Mouse (Mus musculus): ENCODE results near the gene Csrp1. TPM values are rescaled to one million over a fixed set of nuclear protein-coding genes. Genes with fewer than 3 reads are reported as not detected.
A peak's percentile ranks its signal among the peaks of the same experiment; 100 is the strongest.

The Csrp1 gene
- polyA plus RNA-seq, 1 experiment from 2014 or later = 280 TPM

- H3K27me3 ChIP-seq = no peaks in the 10 kb centered on the region
- no peak overlapping the region for H3K9ac ChIP-seq
- H3K4me1 ChIP-seq = peaks cover 38% of the 10 kb centered on the region
- no peak overlapping the region for H3K4me3 ChIP-seq
- no peaks in the 10 kb centered on the region for H3K9me3 ChIP-seq
- no peak for ATAC-seq (ENCODE audit: borderline replicate concordance, extremely low read depth, low FRiP score, low TSS enrichment)
- 60% methylated on average over 9 of the region's 9 CpGs for WGBS
- H3K4me2 ChIP-seq = no peak overlapping the region
- H3K27ac ChIP-seq = no peak overlapping the region
- peaks cover 3% of the 10 kb centered on the region; the same call in 1 of the 2 replicates for H3K36me3 ChIP-seq
Observed at GRCm38 (mm10) chr1:135763503-135764205, 43.8 kb downstream of the Csrp1 start.

DNA sequence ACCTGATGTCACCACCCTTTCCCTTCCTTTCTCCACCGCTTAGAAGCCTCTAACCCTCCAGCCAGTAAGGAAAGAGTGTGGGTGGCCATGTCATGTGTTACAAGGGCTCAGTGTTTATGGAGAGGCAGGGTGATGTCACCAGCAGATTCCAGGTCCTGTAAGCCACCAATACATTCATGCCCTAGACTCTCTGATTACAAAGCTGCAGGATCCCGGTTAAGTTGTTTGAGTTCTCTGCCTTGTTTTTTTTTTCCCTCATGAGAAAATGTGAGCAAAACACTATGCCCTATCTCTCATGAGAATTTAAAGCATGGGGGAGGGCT is 44.3 kb downstream of the Csrp1 start:
- H3K9ac ChIP-seq = no peak overlapping the region
- no peak overlapping the region for H3K4me2 ChIP-seq
- H3K27me3 ChIP-seq = no peaks in the 10 kb centered on the region
- H3K27ac ChIP-seq = no peak overlapping the region
- H3K4me1 ChIP-seq = peaks cover 43% of the 10 kb centered on the region
- WGBS = 34% methylated on average over 2 of the region's 2 CpGs
- no peaks in the 10 kb centered on the region for H3K9me3 ChIP-seq
- H3K36me3 ChIP-seq = peaks cover 8% of the 10 kb centered on the region; the same call in 1 of the 2 replicates
- ATAC-seq (ENCODE audit: borderline replicate concordance, extremely low read depth, low FRiP score, low TSS enrichment) = no peak
- no peak overlapping the region for H3K4me3 ChIP-seq

DNA sequence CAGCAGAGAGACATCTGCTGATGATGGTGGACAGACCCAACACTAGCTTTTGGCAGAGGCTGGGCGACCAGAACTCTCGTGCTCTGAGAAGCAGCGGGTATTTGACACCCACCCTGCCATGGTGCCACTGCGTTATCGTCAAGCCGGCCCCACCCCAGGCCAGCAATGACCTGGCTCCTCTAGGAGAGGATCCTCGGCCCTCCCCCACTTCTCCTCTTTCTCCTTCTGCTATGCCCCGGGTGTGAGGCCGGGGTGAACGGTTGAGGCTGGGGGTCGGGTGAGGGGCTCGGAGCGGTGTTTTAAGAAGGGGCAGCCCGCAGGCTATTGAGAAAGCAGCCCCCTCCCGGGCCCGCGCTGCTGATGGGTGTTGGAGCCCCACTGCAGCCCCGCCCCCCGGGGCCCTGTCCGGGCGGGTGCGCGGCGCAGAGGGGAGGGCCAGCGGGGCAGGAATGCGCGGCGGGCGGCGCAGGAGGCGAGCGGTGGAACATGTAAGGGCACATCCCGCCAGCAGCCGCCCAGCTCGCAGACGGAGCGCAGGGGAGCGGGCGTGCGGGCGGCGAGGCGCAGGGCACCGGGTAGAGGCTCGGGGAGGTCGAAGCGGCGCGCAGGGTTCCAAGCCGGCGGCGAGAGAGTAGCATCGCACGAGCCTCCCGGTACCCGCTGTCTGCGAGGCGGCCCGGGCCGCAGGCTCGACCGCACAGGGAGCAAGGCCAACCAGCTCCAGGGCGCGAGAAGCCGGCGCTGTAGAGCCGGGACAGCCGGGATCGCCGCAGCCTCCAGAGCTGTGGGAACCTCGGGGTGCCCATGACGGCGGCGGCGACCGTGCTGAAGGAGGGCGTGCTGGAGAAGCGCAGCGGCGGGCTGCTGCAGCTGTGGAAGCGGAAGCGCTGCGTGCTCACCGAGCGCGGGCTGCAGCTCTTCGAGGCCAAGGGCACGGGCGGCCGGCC is 46.1 kb downstream of the Csrp1 start, which contains the start of gene Phlda3:
TSS of gene Phlda3 (plus strand) at position 475 of the 947 bp plus-strand sequence.
- 2% methylated on average over 80 of the region's 90 CpGs for WGBS
- Histone ChIP-seq H3K27ac (peak within 1 kb of the TSS; percentile 92), H3K9me3 (no peaks in the 10 kb centered on the region), H3K4me2 (peak within 1 kb of the TSS; percentile 86), H3K4me3 (peak within 1 kb of the TSS; percentile 71), H3K4me1 (peaks cover 56% of the 10 kb centered on the region), H3K9ac (peak within 1 kb of the TSS; percentile 91), H3K27me3 (no peaks in the 10 kb centered on the region), H3K36me3 (peaks cover 16% of the 10 kb centered on the region; the same call in 1 of the 2 replicates)
- ATAC-seq (ENCODE audit: borderline replicate concordance, extremely low read depth, low FRiP score, low TSS enrichment) = peak; percentile 92

DNA sequence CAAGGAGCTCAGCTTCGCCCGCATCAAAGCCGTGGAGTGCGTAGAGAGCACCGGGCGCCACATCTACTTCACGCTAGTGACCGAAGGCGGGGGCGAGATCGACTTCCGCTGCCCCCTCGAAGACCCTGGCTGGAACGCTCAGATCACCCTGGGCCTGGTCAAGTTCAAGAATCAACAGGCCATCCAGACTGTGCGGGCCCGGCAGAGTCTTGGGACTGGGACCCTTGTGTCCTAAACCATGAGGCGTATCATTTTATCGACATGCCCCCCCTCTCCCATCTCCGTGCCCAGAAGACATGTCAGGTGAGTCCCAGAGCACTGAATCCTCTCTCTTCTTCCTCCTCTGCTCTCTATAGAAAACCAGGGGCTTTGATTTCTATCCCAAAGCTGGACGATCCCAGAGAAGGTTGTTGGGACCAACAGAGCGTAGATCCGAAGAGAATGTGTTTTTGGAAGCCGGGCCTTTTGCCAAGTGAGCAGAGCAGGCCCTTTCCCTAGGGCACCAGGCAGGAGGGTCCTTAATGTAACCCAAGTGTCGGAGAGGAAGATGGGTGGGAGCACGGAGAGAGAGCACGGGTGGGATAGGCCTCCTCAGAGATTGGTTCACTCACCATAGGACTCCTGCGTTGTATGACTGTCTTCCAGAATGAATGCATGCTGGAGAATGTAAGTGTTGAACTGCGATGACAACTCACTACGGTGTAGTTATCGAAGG is 46.9 kb downstream of the Csrp1 start:
- Histone ChIP-seq H3K27ac (peak overlapping the region; percentile 92), H3K27me3 (no peaks in the 10 kb centered on the region), H3K9me3 (no peaks in the 10 kb centered on the region), H3K9ac (peak overlapping the region; percentile 91), H3K4me2 (peak overlapping the region; percentile 86), H3K4me3 (peak overlapping the region; percentile 71), H3K36me3 (peaks cover 16% of the 10 kb centered on the region; the same call in 1 of the 2 replicates), H3K4me1 (peaks cover 60% of the 10 kb centered on the region)
- WGBS = 8% methylated on average over 30 of the region's 30 CpGs
- peak; percentile 40 for ATAC-seq (ENCODE audit: borderline replicate concordance, extremely low read depth, low FRiP score, low TSS enrichment)

DNA sequence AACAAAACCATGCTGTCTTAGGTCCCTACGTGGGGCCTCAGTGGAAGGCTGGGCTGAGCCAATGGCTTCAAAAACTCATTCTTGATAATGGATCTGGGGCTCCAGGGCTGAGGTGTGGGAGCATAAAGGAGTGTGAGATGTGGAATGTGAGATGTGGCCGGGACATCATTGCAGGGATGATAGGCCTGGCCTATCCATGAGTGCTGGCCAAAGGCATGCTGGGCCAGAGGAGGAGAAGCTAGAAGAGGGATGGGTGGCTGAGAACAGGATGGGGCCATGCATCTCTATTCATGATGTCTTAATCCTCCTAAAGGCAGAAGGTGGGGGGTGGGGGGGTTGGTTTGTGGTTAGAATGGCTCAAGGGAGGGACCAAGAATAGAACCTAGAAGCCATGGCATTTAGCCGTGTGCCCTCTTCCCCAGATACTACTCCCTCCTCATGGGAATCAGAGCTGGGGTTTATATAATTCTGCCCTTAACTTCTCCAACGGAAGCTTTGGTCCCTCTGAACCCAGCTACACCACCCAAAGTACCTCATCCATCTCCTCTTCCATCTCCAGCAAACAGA is 47.5 kb downstream of the Csrp1 start:
- Histone ChIP-seq H3K4me3 (peak overlapping the region; percentile 71), H3K9ac (peak overlapping the region; percentile 91), H3K9me3 (no peaks in the 10 kb centered on the region), H3K36me3 (peaks cover 16% of the 10 kb centered on the region; the same call in 1 of the 2 replicates), H3K4me2 (peak overlapping the region; percentile 86), H3K4me1 (peaks cover 60% of the 10 kb centered on the region), H3K27ac (peak overlapping the region; percentile 92), H3K27me3 (no peaks in the 10 kb centered on the region)
- WGBS = 37% methylated on average over 4 of the region's 4 CpGs
- ATAC-seq (ENCODE audit: borderline replicate concordance, extremely low read depth, low FRiP score, low TSS enrichment) = no peak

DNA sequence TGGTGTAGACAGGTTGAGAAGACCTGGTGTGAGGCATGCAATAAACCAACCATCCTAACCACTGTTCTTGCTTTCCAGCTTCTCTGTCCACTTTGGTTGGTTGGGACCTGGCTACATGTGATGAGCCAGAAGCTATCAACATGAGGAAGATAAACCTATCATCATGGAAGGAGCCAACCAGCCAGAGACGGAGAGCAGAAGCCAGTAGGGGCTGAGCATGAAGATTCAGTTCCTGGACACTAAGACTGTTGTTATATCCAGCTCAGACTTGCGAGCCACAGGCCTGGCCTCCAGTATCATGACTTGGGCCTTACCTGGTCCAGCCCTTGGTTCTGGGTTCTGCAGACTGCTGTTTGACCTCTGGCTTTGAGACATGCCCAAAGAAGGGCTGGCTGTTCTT is 48.5 kb downstream of the Csrp1 start:
- Histone ChIP-seq H3K4me2 (peak overlapping the region; percentile 86; the same call in 1 of the 2 replicates), H3K4me1 (peaks cover 60% of the 10 kb centered on the region), H3K9ac (no peak overlapping the region), H3K27ac (no peak overlapping the region), H3K27me3 (no peaks in the 10 kb centered on the region), H3K4me3 (no peak overlapping the region), H3K36me3 (peaks cover 16% of the 10 kb centered on the region; the same call in 1 of the 2 replicates), H3K9me3 (no peaks in the 10 kb centered on the region)
- ATAC-seq (ENCODE audit: borderline replicate concordance, extremely low read depth, low FRiP score, low TSS enrichment) = no peak
- 88% methylated on average over 2 of the region's 2 CpGs for WGBS

GRCm38 (mm10) chr1:135770237-135770636 is 50.4 kb downstream of the Csrp1 start:
- WGBS = 68% methylated on average over 7 of the region's 7 CpGs
- Histone ChIP-seq H3K9me3 (no peaks in the 10 kb centered on the region), H3K9ac (no peak overlapping the region), H3K4me2 (no peak overlapping the region), H3K4me1 (peaks cover 42% of the 10 kb centered on the region), H3K4me3 (no peak overlapping the region), H3K27ac (no peak overlapping the region), H3K36me3 (peaks cover 16% of the 10 kb centered on the region; the same call in 1 of the 2 replicates), H3K27me3 (no peaks in the 10 kb centered on the region)
- ATAC-seq (ENCODE audit: borderline replicate concordance, extremely low read depth, low FRiP score, low TSS enrichment) = no peak

GRCm38 (mm10) chr1:135770896-135771572 is 51.2 kb downstream of the Csrp1 start:
- H3K27ac ChIP-seq = peak overlapping the region; percentile 42; the same call in 1 of the 2 replicates
- no peaks in the 10 kb centered on the region for H3K27me3 ChIP-seq
- H3K9ac ChIP-seq = no peak overlapping the region
- WGBS = 49% methylated on average over 12 of the region's 12 CpGs
- H3K4me2 ChIP-seq = no peak overlapping the region
- H3K36me3 ChIP-seq = peaks cover 16% of the 10 kb centered on the region; the same call in 1 of the 2 replicates
- peaks cover 39% of the 10 kb centered on the region for H3K4me1 ChIP-seq
- no peak for ATAC-seq (ENCODE audit: borderline replicate concordance, extremely low read depth, low FRiP score, low TSS enrichment)
- H3K9me3 ChIP-seq = no peaks in the 10 kb centered on the region
- no peak overlapping the region for H3K4me3 ChIP-seq

- H3K27ac ChIP-seq = 0 out of 2 replicates have a peak overlapping the region, but pooled peaks have one; percentile 42
- 66% methylated on average over 8 of the region's 8 CpGs for WGBS
- H3K4me1 ChIP-seq = peaks cover 42% of the 10 kb centered on the region
- no peak overlapping the region for H3K4me2 ChIP-seq
- peaks cover 16% of the 10 kb centered on the region; the same call in 1 of the 2 replicates for H3K36me3 ChIP-seq
- no peaks in the 10 kb centered on the region for H3K9me3 ChIP-seq
- ATAC-seq (ENCODE audit: borderline replicate concordance, extremely low read depth, low FRiP score, low TSS enrichment) = no peak
- H3K9ac ChIP-seq = no peak overlapping the region
- H3K27me3 ChIP-seq = no peaks in the 10 kb centered on the region
- H3K4me3 ChIP-seq = no peak overlapping the region
Observed at GRCm38 (mm10) chr1:135771573-135771970, 51.7 kb downstream of the Csrp1 start.

DNA sequence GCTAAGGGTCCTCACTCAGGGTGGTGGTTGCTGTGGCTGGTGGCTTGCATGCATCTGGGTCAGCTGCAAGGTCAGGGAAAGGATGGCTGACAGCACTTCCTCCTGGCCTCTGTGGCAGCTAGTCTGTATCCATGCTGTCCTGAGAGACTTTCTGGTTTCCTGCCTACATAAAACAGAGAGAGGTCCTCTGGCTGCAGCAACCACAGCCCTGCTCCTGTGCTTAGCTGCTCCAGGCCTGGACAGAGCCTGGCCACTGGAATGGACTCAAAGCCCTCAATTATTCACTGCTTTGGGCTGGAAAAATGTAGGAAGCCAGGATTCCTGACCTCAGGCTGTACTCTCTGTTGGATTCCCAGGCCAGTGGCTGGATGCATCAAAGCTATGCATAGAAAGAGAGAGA is 56.7 kb downstream of the Csrp1 start:
- ATAC-seq (ENCODE audit: borderline replicate concordance, extremely low read depth, low FRiP score, low TSS enrichment) = no peak
- Histone ChIP-seq H3K9ac (no peak overlapping the region), H3K4me3 (no peak overlapping the region), H3K27me3 (no peaks in the 10 kb centered on the region), H3K4me1 (peaks cover 28% of the 10 kb centered on the region), H3K9me3 (no peaks in the 10 kb centered on the region), H3K4me2 (no peak overlapping the region), H3K36me3 (no peaks in the 10 kb centered on the region), H3K27ac (no peak overlapping the region)

DNA sequence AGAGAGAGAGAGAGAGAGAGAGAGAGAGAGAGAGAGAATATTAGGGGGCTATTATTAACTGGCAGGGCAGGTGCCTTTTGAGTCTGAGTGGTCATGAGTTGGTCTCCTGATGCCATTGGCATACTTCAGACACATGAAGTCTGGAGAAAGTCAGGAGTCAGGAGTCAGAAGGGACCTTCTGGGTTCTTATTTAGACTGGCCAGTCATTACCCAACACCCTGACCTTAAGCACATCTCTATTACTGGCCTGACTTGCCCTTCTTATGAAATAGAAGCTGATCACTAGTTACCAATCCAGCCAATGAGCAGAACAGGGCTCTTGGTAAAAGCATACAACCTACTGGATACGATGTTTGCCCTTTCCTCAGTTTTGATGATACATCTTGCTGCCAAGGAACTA is 57.2 kb downstream of the Csrp1 start:
- no peak overlapping the region for H3K9ac ChIP-seq
- H3K27ac ChIP-seq = no peak overlapping the region
- H3K9me3 ChIP-seq = no peaks in the 10 kb centered on the region
- no peaks in the 10 kb centered on the region for H3K27me3 ChIP-seq
- H3K36me3 ChIP-seq = no peaks in the 10 kb centered on the region
- WGBS = 89% methylated on average over 1 of the region's 1 CpGs
- ATAC-seq (ENCODE audit: borderline replicate concordance, extremely low read depth, low FRiP score, low TSS enrichment) = no peak
- H3K4me2 ChIP-seq = no peak overlapping the region
- H3K4me1 ChIP-seq = peaks cover 28% of the 10 kb centered on the region
- no peak overlapping the region for H3K4me3 ChIP-seq
